ENCODE assay signal across 15 mouse cellular contexts in the genomic region with DNA sequence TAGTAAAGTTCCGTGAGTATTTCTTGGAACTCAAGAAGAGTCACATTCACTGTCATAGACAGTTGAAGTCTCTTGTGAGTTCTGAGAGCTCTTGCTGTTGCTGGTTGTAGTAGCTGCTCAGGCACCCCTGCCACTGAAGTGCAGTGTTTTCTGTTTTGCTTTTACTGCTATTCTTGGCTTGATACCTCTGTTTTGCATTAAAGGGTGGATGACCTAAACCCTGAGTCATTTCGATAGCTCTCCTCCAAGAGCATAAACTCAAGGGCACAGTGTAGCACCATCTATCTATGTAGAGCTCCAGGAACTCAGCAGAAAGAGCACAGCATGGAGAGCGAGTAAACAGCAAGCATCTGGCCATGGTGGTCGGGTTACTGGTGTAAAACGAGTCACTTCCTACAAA. TPM values are rescaled to one million over a fixed set of nuclear protein-coding genes. Genes with fewer than 3 reads are reported as not detected.
DNase-seq lines count a peak whose midpoint lies in the region; ATAC-seq lines count a peak whose summit lies in the region.
"Had no signal": no experiment of that assay in that cellular context is flagged by ENCODE, and none has a peak within 500 bp of the region (broad histone marks: within the 10 kb centered on the region; RNA-seq: fewer than 3 reads in every experiment).

No protein-coding gene starts in this region.

- no peak for DNase-seq in heart, embryonic 10.5 days (ENCODE audit: low spot score)
- no peak for DNase-seq in heart, postnatal 25 days (ENCODE audit: low spot score)
- peak; percentile 86 for DNase-seq in 3T3-L1 (ENCODE audit: low read depth, low spot score)
- peak; percentile 28 for DNase-seq in CD4-positive helper T cell, adult 2 months (ENCODE audit: low read depth, low spot score)
- DNase-seq in forelimb bud, embryonic 11.5 days (ENCODE audit: low read depth, low spot score) = peak; percentile 35
- no peak for DNase-seq in lung, postnatal 10 days
- DNase-seq in layer of hippocampus, adult 9-11 months = no peak
- DNase-seq: kidney, postnatal 36 days; liver; lung, embryonic 14.5 days had no signal

- H3K27ac ChIP-seq in heart, embryonic 10.5 days = peak overlapping the region; percentile 33; the same call in 1 of the 2 replicates
- H3K27ac ChIP-seq: forebrain, embryonic 10.5 days had no signal

- WGBS in heart, embryonic 10.5 days = 42% methylated on average over 5 of the region's 5 CpGs

- H3K4me1 ChIP-seq in heart, embryonic 10.5 days = peaks cover 24% of the 10 kb centered on the region

- H3K27me3 ChIP-seq in heart, embryonic 10.5 days (ENCODE audit: insufficient read depth, poor library complexity, severe bottlenecking) = no peaks in the 10 kb centered on the region

- ATAC-seq in megakaryocyte-erythroid progenitor cell, adult 5-6 weeks (replicated peaks; ENCODE audit: low FRiP score, low TSS enrichment, poor library complexity, severe bottlenecking) = no peak
- ATAC-seq: intestine, embryonic 16.5 days had no signal

- intact Hi-C loops in heart, postnatal 25 days (cut with DNase I) = loop anchor here (10.0 kb wide), 3 partner anchors 272 to 772 kb away; a partner anchor contains a TSS

- H3K4me3 ChIP-seq in heart, embryonic 10.5 days = no peak overlapping the region
- H3K4me3 ChIP-seq: forebrain, embryonic 10.5 days had no signal

- H3K9me3 ChIP-seq in heart, embryonic 10.5 days = no peaks in the 10 kb centered on the region
- H3K9me3 ChIP-seq: forebrain, embryonic 10.5 days; midbrain, embryonic 10.5 days had no signal

- no peaks in the 10 kb centered on the region for H3K36me3 ChIP-seq in heart, embryonic 10.5 days
- H3K36me3 ChIP-seq: forebrain, embryonic 10.5 days; hindbrain, embryonic 10.5 days; midbrain, embryonic 10.5 days had no signal

RNA-seq across cellular contexts. Expression of a gene that starts 2.1 kb away (rescaled TPM):
- 88.2 and 98.4 TPM in 2 replicates for polyA plus RNA-seq in heart, embryonic 10.5 days (2016; fragmentation: Nextera tagmentation; extraction: Ambion mirVana)
- total RNA-seq in heart, postnatal 25 days (2021) = 100 to 1,000 TPM; 122 to 135 TPM
- 49.2 and 51.5 TPM in 2 replicates for total RNA-seq in megakaryocyte-erythroid progenitor cell, adult 5-6 weeks (2014; fragmentation: Nextera tagmentation)
- total RNA-seq in megakaryocyte-erythroid progenitor cell, adult 5-6 weeks (2017) = 51.1 and 84.8 TPM in 2 replicates

Comparison
In these comparisons a context has a peak if more than half of its experiments do, and no peak if none do; other contexts are left out.
1. DNase-seq: peak in 3T3-L1 (single experiment), CD4-positive helper T cell, adult 2 months (single experiment) and forelimb bud, embryonic 11.5 days (single experiment); none in heart, embryonic 10.5 days (single experiment), heart, postnatal 25 days (single experiment), lung, postnatal 10 days (single experiment) and layer of hippocampus, adult 9-11 months (single experiment).